Mouse (Mus musculus) ES-E14 (cell line): ENCODE measurements around the gene Dock4.

Source experiments
- ZC3H11A ChIP-seq: IDR thresholded peaks from 2 replicates; pipeline ENCODE4 v1.6.1; 2012; ENCODE audit warnings: low read depth, mild to moderate bottlenecking, inconsistent platforms, low read length, borderline replicate concordance
- ZNF384 ChIP-seq: IDR thresholded peaks from 2 replicates; pipeline ENCODE4 v1.6.1; 2012; ENCODE audit warnings: low read depth, low read length, inconsistent platforms

- TF ChIP-seq ZNF384, result no peak
- no peak for TF ChIP-seq ZC3H11A
These were observed 546 bp upstream of the Dock4 start for GRCm38 (mm10) chr12:40445206-40445605.
